Mouse (Mus musculus): Measurements from ENCODE around the gene Mmp28.

- TF ChIP-seq POLR2A (IDR thresholded peaks at IDR 0.05; ENCODE audit: insufficient read depth, low read depth, low read length): no peak
- TF ChIP-seq CTCF (IDR thresholded peaks at IDR 0.05): no peak
These were observed 11.6 kb downstream of the Mmp28 start for GRCm38 (mm10) chr11:83451281-83451680.
